Mouse (Mus musculus) c-Kit-negative CD71-positive TER-119-positive erythroid progenitor cells, embryonic 14.5 days (primary cell): ENCODE data around the gene Ankzf1.
A peak's percentile ranks its signal among the peaks of the same experiment; 100 is the strongest.

Experiments used
- DNase-seq: peaks from one replicate; pipeline ENCODE4 v3.0.0-alpha.2; 2013; ENCODE audit warnings: low read depth, low spot score

Ankzf1 gene

GRCm38 (mm10) chr1:75187914-75188483 is 4.0 kb upstream of the Ankzf1 start:
- no peak for DNase-seq

DNA sequence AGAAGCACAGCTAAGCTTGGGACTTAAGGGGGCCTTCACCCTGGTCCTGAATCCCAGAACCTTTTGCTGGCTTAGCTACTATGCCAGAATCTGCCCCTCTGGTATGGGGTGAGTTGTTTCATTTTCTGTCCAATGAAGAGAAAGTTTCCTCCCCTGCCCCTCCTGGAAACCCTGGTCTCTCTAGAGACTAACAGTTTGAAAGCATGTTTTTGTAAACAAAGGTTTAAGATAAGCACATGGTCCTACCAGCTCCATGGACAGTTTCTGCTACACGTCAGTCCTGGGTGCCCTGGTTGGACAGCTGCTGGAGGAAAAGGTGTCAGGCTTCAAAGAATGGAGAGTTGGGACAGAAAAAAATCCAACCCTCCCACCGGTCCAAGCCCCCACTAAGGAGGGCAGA is 1.4 kb upstream of the Ankzf1 start:
- no peak for DNase-seq

- no peak for DNase-seq
These were observed 711 bp upstream of the Ankzf1 start for GRCm38 (mm10) chr1:75191258-75191621.

GRCm38 (mm10) chr1:75192452-75192851 is 501 bp downstream of the Ankzf1 start:
- no peak for DNase-seq

DNA sequence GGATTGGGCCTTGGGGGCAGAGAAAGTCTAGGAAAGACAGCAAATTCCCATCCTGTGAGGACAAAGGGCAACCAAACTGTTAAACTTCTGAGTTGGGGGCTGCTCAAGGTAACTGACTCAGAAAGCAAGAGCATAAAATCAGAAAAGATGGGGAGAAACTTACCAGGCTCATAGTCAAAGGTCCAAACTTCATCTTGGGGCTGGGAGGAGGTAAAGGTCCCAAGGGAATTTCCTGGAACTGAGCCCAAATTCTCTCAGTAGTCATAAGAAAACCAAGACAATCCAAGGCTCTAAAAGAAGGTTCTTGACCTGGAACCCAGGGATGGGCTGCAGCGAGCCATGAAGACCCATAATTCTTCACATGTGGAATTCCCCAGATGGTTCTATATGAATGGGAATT is 9.3 kb downstream of the Ankzf1 start:
- DNase-seq: no peak

GRCm38 (mm10) chr1:75208967-75209678 is 17.2 kb downstream of the Ankzf1 start:
- DNase-seq: no peak

- DNase-seq: peak; percentile 96
These were observed 18.5 kb downstream of the Ankzf1 start, which contains the start of the genes Glb1l and Stk16 for GRCm38 (mm10) chr1:75210136-75211087. TSS of gene Glb1l (minus strand) at chr1:75210813. TSS of gene Stk16 (plus strand) at chr1:75210838.

DNA sequence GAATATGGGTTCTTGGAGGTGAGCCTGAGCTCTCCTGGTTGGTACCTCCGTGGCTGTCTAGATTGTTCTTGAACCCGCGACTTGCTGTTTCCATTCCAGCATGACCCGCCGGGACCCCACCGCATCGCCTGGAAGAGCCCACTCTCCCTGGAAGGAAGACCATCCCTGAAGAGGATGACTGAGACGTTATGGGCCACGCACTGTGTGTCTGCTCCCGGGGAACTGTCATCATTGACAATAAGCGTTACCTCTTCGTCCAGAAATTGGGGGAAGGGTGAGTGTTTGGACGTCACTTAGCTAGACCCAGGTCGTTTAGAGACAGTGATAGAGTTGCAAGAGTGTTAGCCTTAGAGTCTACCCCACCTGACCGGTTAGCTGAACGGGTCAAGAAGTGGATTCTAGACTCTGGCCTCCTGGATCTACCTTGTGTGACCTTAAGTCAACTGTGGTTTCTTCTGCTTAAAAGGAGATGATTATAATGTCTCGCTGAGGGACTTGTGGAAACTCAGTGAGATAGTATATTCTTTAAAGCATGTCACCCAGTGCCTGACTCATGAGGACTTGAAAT is 19.3 kb downstream of the Ankzf1 start:
- DNase-seq: no peak

- no peak for DNase-seq
These were observed 20.6 kb downstream of the Ankzf1 start for GRCm38 (mm10) chr1:75212542-75212941.

DNA sequence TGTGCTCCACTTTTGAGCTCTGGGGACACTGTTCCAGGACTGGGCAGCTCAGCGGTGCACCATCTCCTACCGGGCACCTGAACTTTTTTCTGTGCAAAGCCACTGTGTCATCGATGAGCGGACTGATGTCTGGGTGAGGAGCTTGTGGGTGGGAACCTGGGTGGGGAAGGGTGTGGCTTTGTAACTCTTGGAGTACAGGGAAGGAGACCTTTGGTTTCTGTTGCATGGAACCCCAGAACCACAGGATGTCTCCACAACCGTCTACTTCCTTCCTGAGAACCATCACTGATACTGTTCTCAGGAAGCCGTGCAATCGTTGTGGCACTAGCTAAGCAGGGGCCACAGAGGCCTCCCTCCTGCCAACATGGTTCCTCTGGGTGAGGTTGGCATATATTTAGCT is 21.1 kb downstream of the Ankzf1 start:
- DNase-seq: no peak

GRCm38 (mm10) chr1:75214442-75214841 is 22.5 kb downstream of the Ankzf1 start:
- DNase-seq: no peak

GRCm38 (mm10) chr1:75214886-75215285 is 22.9 kb downstream of the Ankzf1 start:
- DNase-seq: no peak

- no peak for DNase-seq
These were observed 23.8 kb downstream of the Ankzf1 start for GRCm38 (mm10) chr1:75215785-75216184.

- no peak for DNase-seq
These were observed 25.0 kb downstream of the Ankzf1 start for GRCm38 (mm10) chr1:75216797-75217585.

DNA sequence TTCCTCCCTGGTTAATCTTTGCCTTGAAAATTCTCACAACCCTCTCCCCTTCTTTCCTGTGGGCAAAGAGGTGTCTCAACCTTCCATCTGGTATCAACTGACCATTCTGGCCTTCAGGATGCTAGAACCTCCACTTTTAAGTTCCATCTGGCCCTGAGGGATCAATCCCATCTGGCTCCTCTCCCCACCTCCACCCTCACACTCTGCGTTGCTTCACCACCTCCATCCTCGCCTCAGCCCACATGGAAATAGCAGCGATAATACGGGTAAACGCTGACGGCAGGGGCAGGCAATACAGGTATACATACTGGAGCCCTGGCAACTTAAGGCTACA is 25.9 kb downstream of the Ankzf1 start:
- DNase-seq: no peak

GRCm38 (mm10) chr1:75218227-75219001 is 26.5 kb downstream of the Ankzf1 start:
- DNase-seq: no peak

DNA sequence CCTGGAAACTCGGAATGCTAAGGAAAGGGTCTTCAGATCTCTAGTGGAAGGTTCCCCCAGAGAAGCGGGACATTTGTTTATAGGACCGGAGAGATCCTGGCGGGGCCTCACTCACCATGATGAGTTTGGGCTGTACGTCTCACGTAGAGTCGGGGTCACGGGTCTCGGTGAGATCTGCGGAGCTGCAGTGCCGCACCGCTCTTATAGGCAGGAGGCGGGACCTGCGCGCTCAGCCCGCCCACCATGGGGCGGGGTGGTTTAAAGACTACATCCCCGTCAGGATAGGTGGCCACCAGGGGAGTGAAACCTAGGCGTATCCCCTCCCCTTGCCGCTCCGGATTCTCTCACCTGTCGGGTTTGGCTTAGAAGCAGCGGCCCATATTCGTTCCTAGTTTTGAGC is 27.1 kb downstream of the Ankzf1 start:
- DNase-seq: peak; percentile 86

- no peak for DNase-seq
These were observed 27.6 kb downstream of the Ankzf1 start, which contains the start of gene Tuba4a for GRCm38 (mm10) chr1:75219531-75219930. TSS of gene Tuba4a (minus strand) at chr1:75219865.

DNA sequence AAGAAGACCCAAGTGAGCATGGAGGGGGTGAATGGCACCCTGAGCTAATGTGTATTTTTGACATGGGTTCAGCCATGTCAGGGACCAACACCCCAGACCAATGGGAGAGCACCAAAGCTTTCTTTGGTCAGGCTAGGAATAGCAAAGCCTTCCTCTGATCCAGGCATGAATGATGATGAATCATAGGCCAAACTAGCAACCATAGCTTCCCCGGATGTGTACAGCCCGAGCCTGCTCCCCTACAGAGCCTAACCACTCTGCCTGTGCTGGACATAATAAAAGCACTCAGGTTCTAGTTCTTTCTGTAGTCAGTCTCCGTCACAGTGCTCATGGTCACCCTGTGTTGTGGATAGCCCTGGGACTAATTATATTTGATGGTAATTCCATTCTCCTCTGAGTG is 29.6 kb downstream of the Ankzf1 start:
- no peak for DNase-seq

- no peak for DNase-seq
These were observed 31.0 kb downstream of the Ankzf1 start for GRCm38 (mm10) chr1:75222926-75223325.
